Mouse (Mus musculus): ENCODE results near the gene Heatr5b.

Gene Heatr5b

DNA sequence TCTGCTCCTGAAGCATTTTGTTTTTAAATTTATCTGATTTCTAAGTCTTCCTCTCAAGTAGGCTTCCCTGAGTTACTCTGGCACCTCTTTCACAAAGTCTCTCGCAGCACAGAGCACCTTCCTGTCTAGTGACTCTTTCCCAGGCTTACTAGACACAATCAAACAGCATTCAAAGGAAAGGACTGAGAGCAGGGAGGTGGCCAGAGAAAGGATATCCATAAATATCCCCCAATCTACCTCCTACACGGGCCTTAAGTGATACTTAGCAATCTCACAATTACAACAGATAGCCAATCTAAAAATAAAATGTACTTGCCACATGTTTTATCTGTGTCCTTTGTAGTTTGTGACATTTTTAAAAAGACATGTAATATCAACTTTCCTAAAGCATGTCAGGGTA is 66.2 kb downstream of the Heatr5b start:
- no peak for DNase-seq (ENCODE audit: low spot score in 2 of 2)

DNA sequence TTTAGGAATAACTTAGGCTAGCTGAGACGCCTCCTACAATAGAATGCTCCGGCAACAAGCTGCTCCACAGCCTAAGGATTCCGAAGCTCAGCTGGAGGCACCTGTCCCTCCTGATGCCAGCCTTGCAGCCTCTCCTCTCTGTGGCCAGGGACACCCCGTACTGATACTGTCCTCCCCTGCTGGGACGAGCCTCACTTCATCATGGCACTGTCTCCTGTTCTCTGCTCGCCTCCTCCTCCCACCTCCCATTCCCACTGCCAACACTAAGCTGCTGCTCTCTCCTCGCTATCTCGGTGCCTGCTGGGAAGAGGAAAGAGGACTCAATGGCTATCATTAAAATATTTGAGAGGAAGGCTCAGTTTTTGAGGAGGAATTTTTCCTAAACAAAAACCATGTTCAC is 67.6 kb downstream of the Heatr5b start:
- DNase-seq (ENCODE audit: low spot score in 2 of 2) = peak in 1 of 2 experiments; percentile 20

DNA sequence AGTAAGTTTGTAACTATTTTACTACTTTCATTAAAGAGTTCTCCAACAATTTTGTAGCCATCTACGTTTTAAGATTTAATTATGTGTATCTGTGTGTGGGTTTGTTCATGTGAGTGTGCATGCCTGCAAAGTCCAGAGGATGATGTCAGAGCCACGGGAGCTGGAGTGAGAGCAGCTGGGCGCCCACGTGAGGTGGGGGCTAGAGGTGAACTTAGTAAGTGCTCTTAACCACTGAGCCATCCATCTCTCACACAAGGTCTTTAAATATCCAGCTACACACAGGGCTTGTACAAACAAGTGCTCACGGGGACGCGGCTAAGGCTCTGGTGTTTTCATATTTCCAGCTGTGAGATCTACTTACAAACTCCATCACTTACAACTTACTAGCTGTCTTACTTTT is 69.1 kb downstream of the Heatr5b start:
- DNase-seq (ENCODE audit: low spot score in 2 of 2) = no peak

DNA sequence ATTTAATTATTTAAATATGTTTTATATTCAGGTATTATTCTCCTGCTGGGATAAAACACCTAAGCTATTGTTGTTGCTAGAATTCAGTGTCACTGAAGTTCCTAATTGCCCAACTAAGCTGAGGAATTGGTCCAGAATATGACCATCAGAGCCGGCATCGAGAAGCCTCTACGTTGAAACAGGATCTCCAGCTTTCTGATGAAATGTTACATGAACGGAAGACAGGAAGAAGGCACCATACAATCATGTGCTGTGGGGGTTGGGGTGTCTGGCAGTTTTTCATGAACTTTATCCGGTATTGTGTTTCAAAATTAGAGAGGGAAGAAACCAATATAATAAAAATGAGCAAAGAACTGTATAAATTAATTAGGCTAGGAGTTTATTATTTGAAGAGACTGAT is 71.9 kb downstream of the Heatr5b start:
- DNase-seq (ENCODE audit: low spot score in 2 of 2) = no peak

DNA sequence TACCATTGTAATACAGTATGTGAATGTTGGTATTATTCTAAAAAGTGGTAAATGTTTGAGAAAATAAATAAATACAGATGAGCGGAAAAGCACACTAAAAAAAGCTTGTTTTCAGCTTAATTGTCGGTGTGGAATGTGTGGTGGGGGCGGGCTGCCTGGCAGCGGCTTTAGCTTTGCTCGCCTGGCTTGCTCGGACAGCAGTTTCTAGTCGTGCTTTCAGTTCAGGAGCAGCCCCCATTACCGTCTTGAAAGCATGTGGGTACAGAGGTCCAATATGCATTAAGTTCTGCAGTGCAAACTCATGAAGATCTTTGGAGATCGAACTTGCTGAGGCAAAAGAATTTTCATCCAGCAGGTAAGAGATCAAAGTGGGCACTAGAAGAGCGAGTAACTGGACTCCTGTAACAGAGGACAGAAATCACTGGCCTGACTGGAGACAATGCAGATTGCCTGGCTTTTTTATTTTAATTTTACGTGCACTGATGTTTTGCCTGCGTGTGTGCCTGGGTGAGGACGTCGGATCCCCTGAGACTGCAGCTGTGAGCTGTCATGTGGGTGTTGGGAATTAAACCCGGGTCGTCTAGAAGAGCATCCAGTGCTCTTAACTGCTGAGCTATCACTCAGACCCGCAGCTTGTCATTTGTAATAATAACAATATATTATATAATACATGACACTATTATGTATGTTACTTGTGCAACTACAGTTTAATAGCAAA is 82.1 kb downstream of the Heatr5b start:
- peak in 1 of 2 experiments; percentile 27 for DNase-seq (ENCODE audit: low spot score in 2 of 2)

DNA sequence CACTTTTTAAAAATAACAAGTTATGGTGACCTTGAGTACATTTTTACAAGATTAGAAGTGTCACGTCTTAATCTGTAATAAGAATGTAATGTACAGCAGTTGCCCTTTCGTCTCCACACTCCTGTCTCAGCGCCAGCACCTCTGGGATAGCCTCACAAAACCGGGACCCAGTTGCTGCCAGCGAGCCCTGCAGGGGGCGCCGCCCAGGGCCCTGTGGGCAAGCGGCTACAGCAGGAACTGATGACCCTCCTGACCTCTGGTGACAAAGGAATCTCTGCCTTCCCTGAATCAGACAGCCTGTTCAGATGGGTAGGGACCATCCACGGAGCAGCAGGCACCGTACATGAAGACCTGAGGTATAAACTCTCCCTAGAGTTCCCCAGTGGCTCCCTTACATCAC is 83.1 kb downstream of the Heatr5b start:
- DNase-seq (ENCODE audit: low spot score in 2 of 2) = no peak

DNA sequence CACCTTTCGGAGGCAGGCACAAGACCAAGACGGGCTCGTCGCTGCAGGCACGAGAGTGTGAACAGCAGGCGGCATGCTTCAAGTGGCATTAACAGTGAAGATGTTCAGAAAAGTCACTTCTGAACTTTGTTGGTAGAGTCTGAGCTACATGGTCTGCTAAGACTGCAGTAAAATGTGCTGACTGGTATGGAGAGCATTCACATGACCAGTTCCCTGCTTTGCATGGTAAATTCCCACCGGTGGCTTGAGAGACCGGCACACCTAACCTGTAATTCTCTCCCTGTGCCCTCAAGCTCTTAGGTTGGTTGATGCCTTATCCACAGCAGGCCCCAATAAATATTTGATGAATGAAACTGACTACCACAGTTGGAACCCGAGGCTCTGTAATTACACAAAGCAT is 86.7 kb downstream of the Heatr5b start:
- DNase-seq (ENCODE audit: low spot score in 2 of 2) = no peak

DNA sequence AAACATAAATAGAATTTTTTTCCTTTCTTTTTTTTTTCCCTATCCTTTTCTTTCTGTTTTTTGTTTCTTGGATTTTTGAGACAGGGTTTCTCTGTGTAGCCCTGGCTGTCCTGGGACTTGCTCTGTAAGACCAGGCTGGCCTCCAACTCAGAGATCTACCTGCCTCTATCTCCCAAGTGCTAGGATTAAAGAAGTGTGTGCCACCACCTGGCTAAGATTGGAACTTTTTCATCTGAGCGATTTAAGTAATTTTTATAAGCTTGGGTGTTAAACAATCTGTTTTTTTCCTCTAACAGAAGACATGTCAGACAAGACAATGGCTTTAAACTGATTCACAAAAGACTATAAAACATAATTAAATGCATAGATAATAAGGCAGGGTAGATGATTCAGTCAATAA is 96.7 kb downstream of the Heatr5b start:
- DNase-seq (ENCODE audit: low spot score in 2 of 2) = no peak

DNA sequence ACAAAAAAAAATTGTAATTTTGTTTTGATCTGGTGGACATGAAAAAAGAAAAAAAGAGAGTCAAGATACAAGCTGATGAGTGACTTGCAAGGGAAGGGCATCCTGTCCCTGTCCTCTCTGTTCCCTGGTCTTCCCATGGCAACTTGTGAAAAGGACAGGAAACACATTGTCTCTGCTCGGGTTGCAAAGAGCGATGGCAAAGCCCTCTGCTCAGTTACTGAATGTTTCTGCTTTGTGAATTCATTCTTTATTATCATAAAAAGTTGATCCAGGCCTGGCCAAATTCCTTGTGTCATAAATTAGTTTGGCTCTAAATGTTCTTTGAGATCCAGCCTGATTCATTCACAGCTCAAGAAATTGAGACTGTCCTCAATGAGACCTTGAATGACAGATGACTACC is 97.4 kb downstream of the Heatr5b start:
- no peak for DNase-seq (ENCODE audit: low spot score in 2 of 2)

DNA sequence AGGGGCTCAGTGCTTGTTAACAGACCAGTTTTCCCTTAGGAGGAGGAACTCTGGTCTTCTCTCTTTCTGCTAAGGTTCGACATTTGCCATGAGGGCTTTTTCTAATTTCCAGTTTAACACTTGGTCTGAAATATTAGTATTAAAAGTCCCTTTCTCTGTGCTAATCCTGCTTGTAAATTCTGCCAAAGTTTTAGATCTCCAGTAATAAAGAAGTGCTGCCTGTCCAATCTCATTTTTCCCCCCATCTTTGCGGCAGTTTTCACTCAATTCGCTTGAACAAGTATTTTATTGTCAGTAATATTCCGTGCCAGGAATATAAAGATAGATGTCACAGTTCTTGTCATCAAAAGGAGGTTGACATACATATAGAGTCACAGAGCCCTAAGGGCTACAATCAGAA is 98.1 kb downstream of the Heatr5b start, which contains the start of gene Strn:
TSS of gene Strn (minus strand) at position 101 of the 400 bp plus-strand sequence.
- DNase-seq (ENCODE audit: low spot score in 2 of 2) = no peak

DNA sequence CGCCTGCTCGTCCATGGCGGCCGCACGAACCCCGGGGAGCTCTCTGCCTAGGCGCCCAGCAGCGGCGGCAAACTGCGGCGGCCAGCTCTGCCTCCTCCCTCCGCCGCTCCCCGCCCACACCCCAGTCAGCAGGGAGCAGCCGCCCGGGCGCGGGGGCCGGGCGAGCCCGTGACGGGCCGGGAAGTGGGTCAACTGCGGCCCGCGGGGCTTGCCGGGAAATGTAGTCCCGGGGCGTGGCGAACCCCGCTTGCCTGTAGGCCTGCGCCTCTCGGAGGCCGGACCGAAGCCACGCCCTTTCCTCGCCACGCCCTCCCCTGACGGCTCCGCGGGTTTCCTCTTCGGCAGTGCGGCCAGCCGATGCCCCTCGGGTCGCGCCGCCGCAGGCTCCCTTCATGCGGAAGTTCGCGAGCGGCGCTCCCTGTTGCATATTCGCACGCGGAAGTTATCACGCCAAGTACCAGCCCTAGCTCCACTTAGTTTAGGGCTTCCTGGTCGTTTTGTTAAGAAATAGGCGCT is 98.6 kb downstream of the Heatr5b start:
- DNase-seq (ENCODE audit: low spot score in 2 of 2) = peak; percentile 98 to 99

DNA sequence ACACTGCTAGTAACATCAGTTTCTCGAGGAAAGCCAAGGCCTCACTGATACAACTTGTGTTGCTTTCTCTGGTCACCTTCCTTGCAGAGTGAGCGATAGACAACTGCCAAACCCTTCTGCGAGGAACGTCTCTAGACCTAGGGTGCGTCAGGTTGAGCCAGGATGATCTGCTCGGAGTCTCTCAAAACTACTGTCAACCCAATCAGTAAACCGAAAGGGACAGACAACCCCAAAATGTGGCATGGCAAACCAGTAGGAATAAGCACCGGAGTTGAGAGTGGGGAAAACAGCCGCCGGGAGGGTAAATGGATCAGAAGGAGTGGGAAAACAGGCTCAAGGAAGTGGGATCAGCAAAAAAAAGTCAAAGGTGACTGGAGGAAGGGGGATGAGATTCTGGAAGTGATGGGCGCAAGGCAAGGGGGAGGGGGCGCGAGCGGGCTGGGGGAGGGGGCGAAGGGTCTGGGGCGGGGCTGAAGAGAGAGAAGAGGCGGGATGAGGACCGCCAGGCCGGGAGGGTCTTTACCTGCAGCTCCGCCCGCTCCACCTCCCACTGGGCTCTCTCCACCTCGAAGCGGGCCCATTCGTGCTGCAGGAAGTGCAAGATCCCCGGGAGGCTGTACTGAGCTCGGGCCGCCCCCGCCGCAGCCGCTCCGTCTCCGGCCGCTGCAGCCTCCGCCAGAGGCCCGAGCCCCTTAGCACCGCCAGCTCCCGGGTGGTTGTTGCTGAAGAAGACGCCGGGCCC is 99.3 kb downstream of the Heatr5b start:
- peak; percentile 21 to 32 for DNase-seq (ENCODE audit: low spot score in 2 of 2)

DNA sequence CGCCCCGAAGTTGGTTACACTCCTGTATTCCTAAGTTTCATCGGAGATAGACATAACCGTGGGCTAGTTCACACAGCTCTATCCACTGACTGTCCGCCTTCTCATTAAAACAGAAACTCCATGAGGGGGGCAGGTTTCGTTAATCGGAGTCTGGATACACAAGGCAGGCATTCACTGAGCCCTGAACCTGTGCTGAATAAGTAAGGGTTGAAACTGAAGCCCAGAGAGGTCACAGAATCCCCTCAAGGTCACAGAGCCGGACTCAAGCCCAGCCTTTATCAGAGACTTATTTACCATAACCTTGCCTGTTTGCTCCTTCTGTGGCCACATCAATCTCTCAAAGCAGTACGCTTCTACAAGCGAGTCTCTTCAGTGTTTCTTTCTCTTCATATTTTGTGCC is 100.4 kb downstream of the Heatr5b start:
- no peak for DNase-seq (ENCODE audit: low spot score in 2 of 2)

DNA sequence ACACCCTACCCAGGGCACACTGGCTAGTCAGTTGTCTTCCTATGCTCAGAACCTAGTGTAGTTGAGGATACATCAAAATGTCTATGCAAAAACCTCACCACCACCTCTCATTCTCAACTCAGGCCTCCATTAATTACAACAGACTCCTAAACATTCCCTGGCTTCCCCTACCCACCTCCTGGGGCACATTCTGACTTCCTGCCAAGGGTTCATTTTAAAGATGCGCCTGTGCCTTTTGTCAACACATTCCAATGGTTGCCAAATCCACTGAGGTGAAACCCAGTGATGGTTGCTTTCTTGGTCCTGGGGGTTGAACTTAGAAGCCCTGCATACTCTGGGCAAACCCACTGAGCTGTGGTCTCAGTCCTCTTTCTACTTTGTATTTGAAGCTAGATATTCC is 103.1 kb downstream of the Heatr5b start:
- no peak for DNase-seq (ENCODE audit: low spot score in 2 of 2)

DNA sequence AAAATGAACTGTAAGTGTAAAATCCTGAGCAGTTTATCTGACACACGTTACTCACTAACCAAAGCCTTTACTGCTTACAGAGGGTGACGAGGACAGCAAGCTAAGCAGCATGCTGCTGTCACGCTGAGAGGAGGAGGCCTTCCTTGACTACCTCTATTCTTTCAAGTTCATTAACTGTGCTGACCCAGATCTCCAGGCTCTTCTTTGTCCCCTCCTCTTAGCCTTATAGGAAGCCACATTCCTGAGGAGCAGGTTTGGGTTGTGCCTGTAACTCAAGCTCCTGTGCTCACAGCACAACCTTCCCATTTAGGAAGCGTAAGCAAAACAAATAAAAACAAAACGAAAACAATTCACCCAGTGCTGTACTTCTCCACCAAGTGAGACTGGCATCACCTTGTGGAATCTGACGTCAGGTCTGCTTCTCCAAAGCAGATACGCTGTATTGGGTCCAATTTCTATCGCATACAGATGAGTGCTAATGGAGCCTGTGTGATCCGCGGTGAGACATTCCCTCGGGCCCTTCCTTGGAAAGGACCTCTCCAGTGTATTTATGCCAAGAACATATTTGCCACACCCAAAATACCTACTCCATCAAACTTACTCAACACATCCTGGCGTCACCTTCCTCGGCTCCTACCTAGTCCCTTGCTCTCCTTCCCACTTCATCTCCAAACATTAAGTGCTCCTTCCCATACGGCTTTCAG is 108.3 kb downstream of the Heatr5b start:
- DNase-seq (ENCODE audit: low spot score in 2 of 2) = no peak

DNA sequence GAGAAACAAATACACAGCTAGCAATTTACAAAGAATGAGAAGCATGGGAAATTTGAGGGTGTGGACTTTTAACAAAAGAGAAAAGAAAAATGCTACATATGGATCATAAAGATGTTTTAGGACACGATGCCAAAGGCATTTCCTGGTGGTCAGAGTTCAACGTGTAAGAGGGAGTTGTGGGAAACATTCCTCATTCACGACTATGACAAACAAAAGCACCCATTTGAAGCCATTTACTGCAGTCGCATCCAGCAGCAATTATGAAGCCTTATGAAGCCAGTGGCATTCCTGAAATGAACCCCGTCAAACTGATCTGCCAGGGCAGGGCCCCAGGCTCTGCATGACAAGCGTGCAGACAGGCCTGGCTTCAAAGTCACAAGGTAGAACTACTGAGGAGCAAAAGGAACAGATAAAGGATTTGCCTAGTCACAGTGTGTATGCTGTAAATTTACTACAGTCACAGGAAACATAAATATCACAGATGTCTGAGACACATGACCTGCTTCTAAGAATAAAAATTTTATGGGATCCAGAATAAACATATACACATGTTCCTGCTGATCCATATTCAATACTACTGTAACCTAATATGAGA is 110.6 kb downstream of the Heatr5b start:
- DNase-seq (ENCODE audit: low spot score in 2 of 2) = no peak

DNA sequence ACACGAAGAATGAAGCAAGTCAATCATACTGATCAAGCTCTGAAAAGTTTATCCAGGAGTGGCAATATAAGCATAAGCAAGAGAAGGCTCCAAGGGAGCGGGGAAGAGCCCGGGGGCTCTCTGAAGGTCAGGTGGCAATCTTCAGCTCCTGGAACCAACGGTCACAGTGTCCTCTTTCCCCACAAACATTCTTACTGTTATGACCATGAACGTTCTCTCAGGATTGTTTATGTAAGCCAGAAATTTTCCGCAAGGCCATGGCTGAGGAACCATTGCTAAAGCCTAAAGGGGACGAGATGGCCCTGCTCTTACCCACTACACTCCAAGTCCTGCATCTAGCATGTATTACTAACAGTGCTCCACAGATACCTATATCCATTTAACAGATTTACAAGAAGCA is 113.5 kb downstream of the Heatr5b start:
- no peak for DNase-seq (ENCODE audit: low spot score in 2 of 2)

DNA sequence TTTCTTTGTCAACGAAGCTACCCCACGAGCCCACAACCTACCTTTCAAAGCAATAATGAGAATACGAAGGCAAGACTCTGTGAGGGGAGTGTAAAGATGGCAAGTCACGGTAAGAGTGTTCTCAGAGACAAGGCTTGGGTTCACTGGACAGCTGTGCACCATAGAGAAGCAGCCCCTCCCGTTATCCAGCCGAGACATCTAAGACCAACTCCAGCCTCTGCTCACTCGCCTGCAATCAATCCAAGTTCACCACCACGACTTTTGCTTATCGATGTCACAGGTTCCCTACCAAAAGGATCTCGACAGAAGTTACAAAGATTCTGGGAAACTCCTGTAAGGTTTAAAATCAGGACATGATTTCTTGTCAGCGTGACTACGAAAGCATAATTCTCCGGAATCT is 116.1 kb downstream of the Heatr5b start:
- DNase-seq (ENCODE audit: low spot score in 2 of 2) = no peak

DNA sequence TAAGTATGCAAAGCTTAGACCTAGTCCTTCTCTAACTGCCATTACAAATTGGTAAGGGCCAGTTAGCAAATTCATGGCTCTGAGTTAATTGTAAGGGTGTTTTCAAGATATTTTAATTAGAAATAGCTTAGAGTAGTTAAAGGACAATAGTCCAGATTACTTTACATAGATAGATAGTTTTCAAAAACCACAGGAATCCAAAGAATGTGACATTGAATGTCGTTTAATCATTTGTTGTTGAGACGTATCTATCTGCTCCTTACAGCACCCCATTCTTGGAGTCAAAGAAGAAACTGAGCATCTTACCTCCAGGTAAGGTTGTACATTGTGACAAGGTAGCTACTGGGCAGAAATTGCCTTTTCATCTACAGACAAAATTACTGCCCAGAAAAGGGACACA is 124.9 kb downstream of the Heatr5b start:
- no peak for DNase-seq (ENCODE audit: low spot score in 2 of 2)

DNA sequence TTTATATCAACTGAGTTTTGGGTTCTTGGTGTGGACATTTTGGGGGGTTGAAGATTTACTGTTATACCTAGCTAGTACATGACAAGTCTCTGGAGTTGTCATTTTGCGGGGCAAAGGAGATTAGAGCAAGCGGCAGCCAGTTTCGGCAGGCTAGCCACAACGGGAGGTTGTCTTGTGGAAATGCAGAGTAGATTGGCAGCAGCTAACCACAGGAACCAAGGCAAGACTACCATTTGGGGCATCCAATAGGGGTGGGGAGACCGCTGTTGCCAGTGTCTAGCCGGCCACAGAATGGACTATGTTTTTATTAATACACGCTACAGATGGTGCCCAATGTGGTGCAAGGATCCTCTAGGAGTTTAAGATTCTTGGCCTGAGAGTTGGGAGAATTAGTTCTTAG is 126.7 kb downstream of the Heatr5b start:
- DNase-seq (ENCODE audit: low spot score in 2 of 2) = no peak

DNA sequence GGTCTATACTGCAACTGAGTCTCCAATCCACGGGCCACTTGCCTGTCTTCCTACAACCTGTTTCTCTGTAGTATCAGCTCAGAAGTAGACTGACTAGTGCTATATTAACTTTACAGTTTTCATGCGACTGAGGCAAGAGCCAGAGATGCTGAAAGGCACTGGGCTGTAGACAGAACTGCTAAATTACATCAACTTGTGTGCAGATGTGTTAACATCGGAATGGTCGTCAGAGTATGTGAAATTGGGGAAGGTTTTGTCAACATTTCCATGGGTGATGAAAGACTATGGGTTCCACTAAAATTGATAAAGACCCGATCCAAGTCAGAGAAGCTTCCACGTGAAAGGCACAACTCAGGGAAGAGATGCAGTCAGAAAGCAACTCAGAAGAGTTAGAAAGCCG is 132.2 kb downstream of the Heatr5b start:
- DNase-seq (ENCODE audit: low spot score in 2 of 2) = no peak
